Mouse (Mus musculus) liver, embryonic 16.5 days (tissue): ENCODE results near the gene Akirin1. TPM values are rescaled to one million over a fixed set of nuclear protein-coding genes. Genes with fewer than 3 reads are reported as not detected.

Source experiments
- ATAC-seq: fragments of 200-750 bp; cut with Nextera tagmentation; 2 replicates; pipeline ENCODE4 v1.8.0; 2017; ENCODE audit warnings: low read depth, mild to moderate bottlenecking, moderate number of reproducible peaks, moderate library complexity
- H3K27ac ChIP-seq: fragments of 300-500 bp; sonication (generic); 2 replicates; pipeline ENCODE4 v1.5.1; 2014; ENCODE audit warnings: mild to moderate bottlenecking, low read length
- H3K27me3 ChIP-seq: fragments of 300-500 bp; sonication (generic); 2 replicates; pipeline ENCODE4 v1.6.1; 2014; ENCODE audit warnings: low read depth, low read length, mixed read lengths; ENCODE audit not compliant: control insufficient read depth, insufficient read depth
- H3K36me3 ChIP-seq: fragments of 300-500 bp; sonication (generic); 2 replicates; pipeline ENCODE4 v1.6.1; 2014; ENCODE audit warnings: mild to moderate bottlenecking; ENCODE audit not compliant: control insufficient read depth, insufficient read depth
- H3K4me1 ChIP-seq: fragments of 300-500 bp; sonication (generic); 2 replicates; pipeline ENCODE4 v1.6.1; 2014; ENCODE audit warnings: low read depth, low read length, mixed read lengths; ENCODE audit not compliant: control insufficient read depth
- H3K4me2 ChIP-seq: fragments of 300-500 bp; sonication (generic); 2 replicates; pipeline ENCODE4 v1.6.1; 2014; ENCODE audit warnings: low read depth, low read length, mixed read lengths
- H3K4me3 ChIP-seq: fragments of 300-500 bp; sonication (generic); 2 replicates; pipeline ENCODE4 v1.5.1; 2014; ENCODE audit warnings: low read depth, mild to moderate bottlenecking, low read length
- H3K9ac ChIP-seq: fragments of 300-500 bp; sonication (generic); 2 replicates; pipeline ENCODE4 v1.6.1; 2014; ENCODE audit warnings: low read depth, low read length
- H3K9me3 ChIP-seq: fragments of 300-500 bp; sonication (generic); replicated peaks from 2 replicates; pipeline ENCODE4 v1.6.1; 2016; ENCODE audit warnings: low read length; ENCODE audit not compliant: control insufficient read depth
- WGBS: fragments of 180-500 bp; shearing (Covaris S2); extraction: QIAGEN DNeasy Blood & Tissue Kit; methylation state at CpG from one replicate; pipeline ENCODE4 v1.1.7; 2014; ENCODE audit not compliant: insufficient replicate concordance; 5-methylcytosine and 5-hydroxymethylcytosine counted together
- polyA plus RNA-seq: library from polyadenylated mRNA; unstranded; fragments of >200 nt; fragmentation: Nextera tagmentation; extraction: Ambion mirVana; gene quantifications from 2 replicates; pipeline ENCODE4 v1.2.1, GENCODE M21; 2015

Akirin1 gene
- polyA plus RNA-seq, 1 experiment from 2014 or later: 19.4 TPM

GRCm38 (mm10) chr4:123765071-123765470 is 14.9 kb upstream of the Akirin1 start:
- no peaks in the 10 kb centered on the region for H3K4me1 ChIP-seq
- H3K36me3 ChIP-seq: no peaks in the 10 kb centered on the region
- ATAC-seq: peak; percentile 27; the same call in 1 of the 2 replicates
- no peak overlapping the region for H3K27ac ChIP-seq
- no peak overlapping the region for H3K4me3 ChIP-seq
- no peaks in the 10 kb centered on the region for H3K9me3 ChIP-seq
- H3K9ac ChIP-seq: no peak overlapping the region
- H3K4me2 ChIP-seq: no peak overlapping the region
- H3K27me3 ChIP-seq: no peaks in the 10 kb centered on the region
- 66% methylated on average over 6 of the region's 6 CpGs for WGBS

DNA sequence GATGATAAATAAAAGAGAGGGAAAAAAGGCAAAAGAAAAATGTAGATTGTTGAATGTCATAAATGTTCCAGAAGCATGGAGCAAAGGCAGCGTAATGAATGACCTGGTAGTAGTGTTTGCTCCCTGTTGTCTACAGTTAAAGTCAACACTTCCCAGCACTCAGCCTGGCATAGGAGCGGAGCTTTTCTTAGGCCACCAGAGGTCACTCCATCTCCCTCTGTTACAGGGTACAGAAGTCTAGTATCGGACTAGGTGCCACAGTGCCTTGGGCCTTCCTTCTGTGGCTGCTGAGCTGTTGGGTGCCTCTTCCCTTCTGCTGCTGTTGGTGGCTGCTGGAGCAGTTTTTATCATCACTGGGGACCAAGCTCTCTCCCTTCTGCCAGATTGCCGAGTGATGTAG is 8.2 kb upstream of the Akirin1 start:
- ATAC-seq: no peak
- 45% methylated on average over 4 of the region's 4 CpGs for WGBS
- Histone ChIP-seq H3K27me3 (no peaks in the 10 kb centered on the region), H3K36me3 (no peaks in the 10 kb centered on the region), H3K27ac (no peak overlapping the region), H3K9me3 (no peaks in the 10 kb centered on the region), H3K4me2 (no peak overlapping the region), H3K4me1 (no peaks in the 10 kb centered on the region), H3K9ac (no peak overlapping the region), H3K4me3 (no peak overlapping the region)

DNA sequence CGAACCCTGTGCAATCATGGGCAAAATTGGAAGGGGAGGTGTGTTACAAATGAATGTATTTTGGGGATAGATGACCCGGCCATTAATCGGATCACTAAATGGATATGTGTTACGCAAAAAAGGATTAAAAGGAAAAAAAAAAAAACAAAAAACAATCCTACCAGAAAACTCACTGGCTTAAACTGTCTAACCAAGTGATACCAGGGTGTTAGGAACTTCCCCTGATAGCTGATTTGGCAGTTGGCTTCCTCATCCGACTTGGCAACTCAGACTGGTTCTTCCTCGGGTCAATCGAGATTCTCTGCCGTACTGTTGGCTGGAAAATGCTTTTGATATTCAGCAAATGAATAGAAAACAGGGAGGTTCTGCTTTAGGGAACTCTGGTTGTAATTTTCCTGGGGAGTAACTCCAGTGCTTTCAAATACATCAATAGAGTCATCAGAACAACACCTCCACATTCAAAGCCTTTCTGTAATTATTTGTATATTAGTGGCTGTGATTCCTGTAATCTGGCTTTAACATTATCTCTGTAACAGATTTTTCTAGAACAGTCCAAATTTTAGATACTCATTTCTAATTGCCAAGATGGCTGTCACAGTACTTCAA is 665 bp upstream of the Akirin1 start:
- 2% methylated on average over 8 of the region's 8 CpGs for WGBS
- H3K27ac ChIP-seq: no peak overlapping the region
- ATAC-seq: no peak

GRCm38 (mm10) chr4:123749484-123750130 is 538 bp downstream of the Akirin1 start:
- peak; percentile 70 for ATAC-seq
- peak overlapping the region; percentile 96 for H3K4me2 ChIP-seq
- H3K27me3 ChIP-seq: no peaks in the 10 kb centered on the region; the same call in 1 of the 2 replicates
- peak overlapping the region; percentile 92 for H3K9ac ChIP-seq
- H3K9me3 ChIP-seq: no peaks in the 10 kb centered on the region
- H3K27ac ChIP-seq: peak overlapping the region; percentile 83
- H3K36me3 ChIP-seq: no peaks in the 10 kb centered on the region; the same call in 1 of the 2 replicates
- H3K4me3 ChIP-seq: peak overlapping the region; percentile 98
- under 1% methylated on average over 54 of the region's 55 CpGs for WGBS
- H3K4me1 ChIP-seq: peaks cover 21% of the 10 kb centered on the region

More for the DNA sequence above, 665 bp upstream of the Akirin1 start:
- Histone ChIP-seq H3K27me3 (no peaks in the 10 kb centered on the region; the same call in 1 of the 2 replicates), H3K4me2 (peak overlapping the region; percentile 96), H3K4me3 (peak overlapping the region; percentile 98), H3K36me3 (no peaks in the 10 kb centered on the region; the same call in 1 of the 2 replicates), H3K9ac (peak overlapping the region; percentile 55), H3K9me3 (no peaks in the 10 kb centered on the region), H3K4me1 (peaks cover 17% of the 10 kb centered on the region)

DNA sequence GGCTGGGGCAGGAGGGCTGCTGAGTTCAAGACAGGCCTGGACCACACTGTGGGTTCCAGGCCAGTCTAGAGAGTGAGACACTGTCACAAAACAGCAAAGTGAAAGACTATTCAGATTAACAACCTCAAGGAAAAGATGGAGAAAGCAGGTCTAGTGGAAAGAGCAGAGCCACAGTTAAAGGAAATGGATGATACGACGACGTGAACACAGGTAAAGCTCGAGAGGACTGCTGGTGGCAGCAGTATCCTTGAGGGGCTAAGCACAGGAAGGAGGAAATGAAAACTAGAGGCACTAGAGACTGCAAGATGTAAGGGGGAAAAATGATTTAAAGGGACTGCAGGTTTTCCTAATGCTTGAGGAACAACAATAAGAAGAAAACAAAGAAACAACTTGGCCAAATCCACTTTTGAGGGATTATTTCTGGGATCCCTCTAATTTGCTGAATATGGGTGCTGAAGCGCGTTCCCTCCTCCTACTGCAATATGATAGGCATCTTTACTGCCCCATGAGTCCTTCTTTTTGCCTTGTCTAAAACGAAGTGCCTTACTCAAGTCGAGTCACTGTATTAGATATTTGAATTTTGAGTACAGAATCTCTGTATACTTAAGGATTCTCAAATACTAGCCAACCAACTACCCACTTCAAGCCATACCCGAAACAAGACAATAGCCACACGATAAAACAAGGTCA is 1.3 kb downstream of the Akirin1 start:
- H3K27ac ChIP-seq: peak overlapping the region; percentile 83; the same call in 1 of the 2 replicates

GRCm38 (mm10) chr4:123745221-123745775 is 4.8 kb downstream of the Akirin1 start:
- ATAC-seq: no peak
- 76% methylated on average over 4 of the region's 4 CpGs for WGBS
- no peak overlapping the region for H3K27ac ChIP-seq

More for the DNA sequence above, 1.3 kb downstream of the Akirin1 start:
- Histone ChIP-seq H3K27me3 (no peaks in the 10 kb centered on the region; the same call in 1 of the 2 replicates), H3K4me3 (peak overlapping the region; percentile 98), H3K36me3 (no peaks in the 10 kb centered on the region; the same call in 1 of the 2 replicates), H3K9ac (peak overlapping the region; percentile 92), H3K4me2 (peak overlapping the region; percentile 96), H3K9me3 (no peaks in the 10 kb centered on the region), H3K4me1 (peaks cover 21% of the 10 kb centered on the region)
- ATAC-seq: no peak
- 6% methylated on average over 10 of the region's 10 CpGs for WGBS

DNA sequence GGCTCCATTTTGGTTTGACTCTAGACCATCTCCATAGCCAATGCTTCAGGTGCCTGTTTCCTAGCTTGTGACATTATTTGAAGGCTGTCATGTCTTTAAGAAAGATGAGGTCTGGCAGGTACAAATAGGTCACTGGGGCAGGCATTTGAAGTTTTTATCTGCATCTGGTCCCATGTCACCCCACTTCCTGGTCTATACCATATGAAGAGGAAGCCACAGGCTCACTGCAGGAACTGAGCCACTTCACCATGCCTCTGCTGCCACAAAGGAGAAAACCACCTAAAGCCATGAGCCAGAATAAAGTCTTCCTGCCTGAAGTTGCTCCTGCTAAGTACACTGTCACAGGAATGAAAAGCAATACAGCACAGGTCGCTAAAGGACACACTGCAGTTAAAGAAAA is 7.3 kb downstream of the Akirin1 start:
- Histone ChIP-seq H3K4me1 (peaks cover 5% of the 10 kb centered on the region; the same call in 1 of the 2 replicates), H3K9me3 (no peaks in the 10 kb centered on the region), H3K27me3 (no peaks in the 10 kb centered on the region), H3K4me3 (no peak overlapping the region), H3K36me3 (peaks cover 24% of the 10 kb centered on the region), H3K27ac (no peak overlapping the region), H3K9ac (no peak overlapping the region), H3K4me2 (no peak overlapping the region)
- WGBS: 37% methylated on average over 1 of the region's 1 CpGs
- no peak for ATAC-seq

More at GRCm38 (mm10) chr4:123745221-123745775, 4.8 kb downstream of the Akirin1 start:
- H3K4me1 ChIP-seq: peaks cover 15% of the 10 kb centered on the region
- no peaks in the 10 kb centered on the region for H3K9me3 ChIP-seq
- peaks cover 12% of the 10 kb centered on the region for H3K36me3 ChIP-seq
- no peaks in the 10 kb centered on the region for H3K27me3 ChIP-seq
- no peak overlapping the region for H3K4me2 ChIP-seq
- H3K9ac ChIP-seq: no peak overlapping the region
- H3K4me3 ChIP-seq: no peak overlapping the region

GRCm38 (mm10) chr4:123738708-123739107 is 11.4 kb downstream of the Akirin1 start:
- no peaks in the 10 kb centered on the region for H3K27me3 ChIP-seq
- ATAC-seq: no peak
- no peak overlapping the region for H3K27ac ChIP-seq
- H3K9me3 ChIP-seq: no peaks in the 10 kb centered on the region
- 82% methylated on average over 4 of the region's 4 CpGs for WGBS
- H3K4me3 ChIP-seq: no peak overlapping the region
- no peaks in the 10 kb centered on the region for H3K4me1 ChIP-seq
- no peak overlapping the region for H3K4me2 ChIP-seq
- peaks cover 27% of the 10 kb centered on the region for H3K36me3 ChIP-seq
- no peak overlapping the region for H3K9ac ChIP-seq
